In the genomic region with DNA sequence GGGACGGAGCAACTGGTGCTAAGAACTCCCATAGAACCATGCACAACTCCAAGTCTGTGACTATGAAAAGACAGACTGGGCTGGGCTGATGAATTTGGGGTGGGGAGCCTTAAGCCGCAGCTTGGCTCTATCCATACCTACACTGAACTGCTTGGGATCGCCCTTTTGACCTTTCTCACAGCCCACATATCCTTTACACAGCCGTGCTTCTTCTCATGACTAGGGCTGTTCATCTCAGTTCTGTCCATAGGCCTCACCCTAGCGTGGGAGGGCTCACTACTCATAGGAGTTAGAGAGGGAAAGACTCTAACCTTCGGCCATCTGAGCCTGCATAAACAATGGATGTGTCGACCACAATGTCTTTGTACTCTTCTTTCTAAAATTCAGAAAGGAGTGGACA, we compare ENCODE assay signal across 23 mouse cellular contexts. TPM values are rescaled to one million over a fixed set of nuclear protein-coding genes. Genes with fewer than 3 reads are reported as not detected.
DNase-seq lines count a peak whose midpoint lies in the region; ATAC-seq and TF ChIP-seq lines count a peak whose summit lies in the region.
"Had no signal": no experiment of that assay in that cellular context is flagged by ENCODE, and none has a peak within 500 bp of the region (broad histone marks: within the 10 kb centered on the region; RNA-seq: fewer than 3 reads in every experiment).

No protein-coding gene starts in this region.

- H3K27ac ChIP-seq in kidney, embryonic 14.5 days (ENCODE audit: low read depth, low read length) = no peak overlapping the region
- H3K27ac ChIP-seq in kidney, embryonic 16.5 days (ENCODE audit: low read length) = no peak overlapping the region
- H3K27ac ChIP-seq in forebrain, postnatal 0 days (ENCODE audit: low read depth, low read length) = no peak overlapping the region
- H3K27ac ChIP-seq: embryonic facial prominence, embryonic 10.5 days; embryonic facial prominence, embryonic 12.5 days; forebrain, embryonic 13.5 days; forebrain, embryonic 15.5 days had no signal

- no peak overlapping the region for H3K9ac ChIP-seq in kidney, embryonic 14.5 days (ENCODE audit: low read depth, low read length)
- H3K9ac ChIP-seq in kidney, embryonic 16.5 days (replicated peaks; ENCODE audit: low read length) = no peak overlapping the region
- no peak overlapping the region for H3K9ac ChIP-seq in forebrain, postnatal 0 days
- H3K9ac ChIP-seq: embryonic facial prominence, embryonic 12.5 days; forebrain, embryonic 13.5 days; forebrain, embryonic 15.5 days had no signal

- ATAC-seq in kidney, embryonic 14.5 days (ENCODE audit: low FRiP score, low TSS enrichment) = peak; percentile 68; the same call in 1 of the 2 replicates
- peak; percentile 76 for ATAC-seq in kidney, embryonic 16.5 days (ENCODE audit: low FRiP score, low TSS enrichment)
- no peak for ATAC-seq in forebrain, postnatal 0 days
- ATAC-seq: activated CD4-positive, CD25-positive, alpha-beta regulatory T cell, adult 4 months; CD4-positive, CD25-positive, alpha-beta regulatory T cell, adult 4 months; forebrain, embryonic 13.5 days; forebrain, embryonic 15.5 days had no signal

- no peak for TF ChIP-seq POLR2A in myocyte (IDR thresholded peaks at IDR 0.05; ENCODE audit: insufficient read length, low read depth)

- H3K9me3 ChIP-seq in kidney, embryonic 14.5 days (ENCODE audit: control insufficient read depth, low read length) = no peaks in the 10 kb centered on the region
- H3K9me3 ChIP-seq in kidney, embryonic 16.5 days (ENCODE audit: low read length) = no peaks in the 10 kb centered on the region
- H3K9me3 ChIP-seq in forebrain, postnatal 0 days (ENCODE audit: low read length) = no peaks in the 10 kb centered on the region
- H3K9me3 ChIP-seq: embryonic facial prominence, embryonic 10.5 days; embryonic facial prominence, embryonic 12.5 days; forebrain, embryonic 13.5 days; forebrain, embryonic 15.5 days had no signal

- H3K79me3 ChIP-seq in C2C12 (ENCODE audit: low read depth) = no peaks in the 10 kb centered on the region

- TF ChIP-seq CTCF in C2C12 (IDR thresholded peaks at IDR 0.05; ENCODE audit: control insufficient read depth, insufficient read depth, insufficient read length) = no peak
- no peak for TF ChIP-seq CTCF in forebrain, postnatal 0 days (IDR thresholded peaks at IDR 0.05; ENCODE audit: low read depth)

- no peak overlapping the region for H3K4me2 ChIP-seq in kidney, embryonic 14.5 days (replicated peaks; ENCODE audit: low read depth, low read length)
- H3K4me2 ChIP-seq in kidney, embryonic 16.5 days (replicated peaks; ENCODE audit: low read depth, low read length) = no peak overlapping the region
- H3K4me2 ChIP-seq in myocyte (ENCODE audit: low read depth) = peak overlapping the region; percentile 28
- no peak overlapping the region for H3K4me2 ChIP-seq in forebrain, postnatal 0 days (ENCODE audit: low read depth)
- H3K4me2 ChIP-seq: embryonic facial prominence, embryonic 12.5 days; forebrain, embryonic 13.5 days; forebrain, embryonic 15.5 days had no signal

- H3ac ChIP-seq in C2C12 (ENCODE audit: control insufficient read depth, insufficient read length, low read depth) = no peak overlapping the region
- H3ac ChIP-seq in myocyte (ENCODE audit: control insufficient read depth, insufficient read length) = no peak overlapping the region

- no peak for DNase-seq in kidney, adult 8-10 months
- DNase-seq in kidney, postnatal 14 days = no peak
- DNase-seq in forebrain, postnatal 0 days = no peak
- DNase-seq: adrenal gland, adult 8-10 months; adrenal gland, postnatal 14 days; adrenal gland, postnatal 36 days; cerebellum, adult 11-12 months; cerebellum, adult 8-10 months; cerebellum, adult 9-11 months; cerebellum, postnatal 14 days had no signal

- H3K4me1 ChIP-seq in kidney, embryonic 14.5 days (ENCODE audit: control insufficient read depth, insufficient read depth, low read length) = 0 out of 2 replicates have a peak, but pooled peaks cover 3% of the 10 kb centered on the region
- H3K4me1 ChIP-seq in kidney, embryonic 16.5 days (ENCODE audit: insufficient read depth, low read length) = 0 out of 2 replicates have a peak, but pooled peaks cover 8% of the 10 kb centered on the region
- H3K4me1 ChIP-seq in forebrain, postnatal 0 days (ENCODE audit: insufficient read depth) = no peaks in the 10 kb centered on the region
- H3K4me1 ChIP-seq: embryonic facial prominence, embryonic 10.5 days; embryonic facial prominence, embryonic 12.5 days; forebrain, embryonic 13.5 days; forebrain, embryonic 15.5 days had no signal

- H3K36me3 ChIP-seq in kidney, embryonic 14.5 days (ENCODE audit: control insufficient read depth, insufficient read depth, low read length) = no peaks in the 10 kb centered on the region
- H3K36me3 ChIP-seq in kidney, embryonic 16.5 days (ENCODE audit: insufficient read depth, low read length) = no peaks in the 10 kb centered on the region
- H3K36me3 ChIP-seq in C2C12 (ENCODE audit: control insufficient read depth, insufficient read depth) = no peaks in the 10 kb centered on the region
- H3K36me3 ChIP-seq in myocyte (ENCODE audit: control insufficient read depth, insufficient read depth) = no peaks in the 10 kb centered on the region
- H3K36me3 ChIP-seq in forebrain, postnatal 0 days (ENCODE audit: insufficient read depth) = no peaks in the 10 kb centered on the region
- H3K36me3 ChIP-seq: embryonic facial prominence, embryonic 10.5 days; embryonic facial prominence, embryonic 12.5 days; forebrain, embryonic 15.5 days; G1E had no signal

- no peak overlapping the region for H3K4me3 ChIP-seq in kidney, embryonic 14.5 days (ENCODE audit: low read length)
- H3K4me3 ChIP-seq in kidney, embryonic 16.5 days (ENCODE audit: low read length) = no peak overlapping the region
- H3K4me3 ChIP-seq in C2C12 (ENCODE audit: insufficient read depth, poor library complexity, severe bottlenecking) (no peak overlapping the region), myocyte (no peak overlapping the region)
- no peak overlapping the region for H3K4me3 ChIP-seq in forebrain, postnatal 0 days (ENCODE audit: low read depth, low read length)
- H3K4me3 ChIP-seq: embryonic facial prominence, embryonic 10.5 days; embryonic facial prominence, embryonic 12.5 days; forebrain, embryonic 13.5 days; forebrain, embryonic 15.5 days had no signal

- WGBS in kidney, embryonic 14.5 days = 40% methylated on average over 7 of the region's 7 CpGs
- WGBS in kidney, embryonic 16.5 days = 39% methylated on average over 7 of the region's 7 CpGs
- WGBS in forebrain, postnatal 0 days = 86% methylated on average over 7 of the region's 7 CpGs

- H3K79me2 ChIP-seq in C2C12 (ENCODE audit: control insufficient read depth, insufficient read depth) (no peaks in the 10 kb centered on the region), myocyte (ENCODE audit: control insufficient read depth, insufficient read depth) (no peaks in the 10 kb centered on the region)

- H3K27me3 ChIP-seq in kidney, embryonic 14.5 days (ENCODE audit: control insufficient read depth, insufficient read depth, low read length) = no peaks in the 10 kb centered on the region
- H3K27me3 ChIP-seq in kidney, embryonic 16.5 days (ENCODE audit: insufficient read depth, low read length) = no peaks in the 10 kb centered on the region
- no peaks in the 10 kb centered on the region for H3K27me3 ChIP-seq in C2C12 (ENCODE audit: control insufficient read depth, insufficient read depth, insufficient read length)
- H3K27me3 ChIP-seq in myocyte (ENCODE audit: control insufficient read depth, insufficient read depth, insufficient read length) = no peaks in the 10 kb centered on the region
- no peaks in the 10 kb centered on the region for H3K27me3 ChIP-seq in forebrain, postnatal 0 days (ENCODE audit: insufficient read depth, low read length)
- H3K27me3 ChIP-seq: embryonic facial prominence, embryonic 12.5 days; forebrain, embryonic 13.5 days; forebrain, embryonic 15.5 days; Patski had no signal

TF ChIP-seq in C2C12, 6 proteins besides CTCF, POLR2A, EP300 and RAD21:
- TF ChIP-seq MAX (IDR thresholded peaks at IDR 0.05) (no peak), CEBPB (IDR thresholded peaks at IDR 0.05; ENCODE audit: low read depth) (no peak), FOSL1 (IDR thresholded peaks at IDR 0.05; ENCODE audit: insufficient read depth, low read length, poor library complexity, severe bottlenecking) (peak; percentile 28), MYOG (IDR thresholded peaks at IDR 0.05; ENCODE audit: control insufficient read depth, extremely low read depth, insufficient read length) (no peak), USF1 (IDR thresholded peaks at IDR 0.05; ENCODE audit: low read depth) (no peak)

TF ChIP-seq in myocyte, 11 proteins besides CTCF, POLR2A, EP300 and RAD21:
- no peak for TF ChIP-seq TCF3 (IDR thresholded peaks at IDR 0.05; ENCODE audit: insufficient read length, low read depth)
- TF ChIP-seq TCF12 (IDR thresholded peaks at IDR 0.05; ENCODE audit: insufficient read depth, poor library complexity, severe bottlenecking) = no peak
- TF ChIP-seq SRF (IDR thresholded peaks at IDR 0.05; ENCODE audit: control insufficient read depth, insufficient read length, low read depth) = no peak
- no peak for TF ChIP-seq MAX (IDR thresholded peaks at IDR 0.05; ENCODE audit: low read depth)
- no peak for TF ChIP-seq REST (IDR thresholded peaks at IDR 0.05; ENCODE audit: insufficient read depth, insufficient read length)
- TF ChIP-seq POLR2AphosphoS2 (IDR thresholded peaks at IDR 0.05; ENCODE audit: insufficient read length, low read depth) = no peak
TF ChIP-seq in myocyte: peak in this region for 0.

RNA-seq across cellular contexts. Expression of a gene that starts 39.6 kb away (rescaled TPM):
- 1.7 and 4.2 TPM in 2 replicates for polyA plus RNA-seq in kidney, embryonic 14.5 days (2014; fragmentation: Nextera tagmentation; extraction: Ambion mirVana)
- polyA plus RNA-seq in kidney, embryonic 16.5 days (2015; fragmentation: Nextera tagmentation; extraction: Ambion mirVana) = 4.8 and 5.0 TPM in 2 replicates
- polyA plus RNA-seq in C2C12 (2012; fragmentation: generic; extraction: Trizol) = not detected
- not detected for polyA plus RNA-seq in myocyte (2012; fragmentation: generic; extraction: Trizol)
- total RNA-seq in forebrain, postnatal 0 days (2014; rRNA removed) = 4.2 and 8.0 TPM in 2 replicates
- 2.4 and 3.7 TPM in 2 replicates for polyA plus RNA-seq in forebrain, postnatal 0 days (2015; fragmentation: Nextera tagmentation; extraction: Ambion mirVana)
- total RNA-seq: CH12.LX, G1E had no signal
- polyA plus RNA-seq: activated CD4-positive, CD25-positive, alpha-beta regulatory T cell, adult 4 months; CD4-positive, CD25-positive, alpha-beta regulatory T cell, adult 4 months; G1E had no signal
